ENCODE assay signal across 29 mouse cellular contexts in genomic region chr3:85197148-85197547, GRCm38 (mm10).
DNase-seq lines count a peak whose midpoint lies in the region; ATAC-seq and TF ChIP-seq lines count a peak whose summit lies in the region.
"Had no signal": no experiment of that assay in that cellular context is flagged by ENCODE, and none has a peak within 500 bp of the region (broad histone marks: within the 10 kb centered on the region; RNA-seq: fewer than 3 reads in every experiment).

No protein-coding gene starts in this region.

- H3K9me3 ChIP-seq in megakaryocyte, embryonic 14.5 days: peaks cover 12% of the 10 kb centered on the region
- no peaks in the 10 kb centered on the region for H3K9me3 ChIP-seq in intestine, embryonic 16.5 days (ENCODE audit: control insufficient read depth, low read length)
- no peaks in the 10 kb centered on the region for H3K9me3 ChIP-seq in stomach, postnatal 0 days (ENCODE audit: control insufficient read depth, low read length)
- H3K9me3 ChIP-seq: embryonic facial prominence, embryonic 10.5 days; embryonic facial prominence, embryonic 13.5 days; forebrain, embryonic 12.5 days; forebrain, embryonic 15.5 days; G1E; heart, embryonic 12.5 days; heart, embryonic 15.5 days had no signal

- no peak overlapping the region for H3K4me2 ChIP-seq in intestine, embryonic 16.5 days (ENCODE audit: low read depth, low read length)
- H3K4me2 ChIP-seq in stomach, postnatal 0 days (replicated peaks; ENCODE audit: low read depth): no peak overlapping the region
- H3K4me2 ChIP-seq: embryonic facial prominence, embryonic 13.5 days; forebrain, embryonic 12.5 days; forebrain, embryonic 15.5 days; heart, embryonic 12.5 days; heart, embryonic 15.5 days; hindbrain, embryonic 14.5 days had no signal

- 72% methylated on average over 6 of the region's 6 CpGs for WGBS in intestine, embryonic 16.5 days
- WGBS in stomach, postnatal 0 days: 71% methylated on average over 6 of the region's 6 CpGs

- ATAC-seq in megakaryocyte, adult 5-6 weeks (ENCODE audit: poor library complexity, severe bottlenecking): no peak
- peak; percentile 65 for ATAC-seq in intestine, embryonic 16.5 days
- ATAC-seq in stomach, postnatal 0 days (ENCODE audit: low FRiP score, low TSS enrichment): peak; percentile 81
- ATAC-seq: forebrain, embryonic 15.5 days; hindbrain, postnatal 0 days; Patski had no signal

- no peak overlapping the region for H3K27ac ChIP-seq in intestine, embryonic 16.5 days (ENCODE audit: low read length)
- 0 out of 2 replicates have a peak overlapping the region, but pooled peaks have one; percentile 30 for H3K27ac ChIP-seq in stomach, postnatal 0 days (replicated peaks)
- H3K27ac ChIP-seq: embryonic facial prominence, embryonic 10.5 days; embryonic facial prominence, embryonic 13.5 days; forebrain, embryonic 12.5 days; forebrain, embryonic 15.5 days; heart, embryonic 15.5 days; hindbrain, embryonic 14.5 days; hindbrain, postnatal 0 days had no signal

- peak; percentile 33 to 34 for DNase-seq in adrenal gland, postnatal 36 days
- DNase-seq in adrenal gland, postnatal 25 days: no peak
- DNase-seq in stomach, postnatal 0 days (ENCODE audit: low spot score): peak; percentile 70
- no peak for DNase-seq in heart, postnatal 4 days
- DNase-seq: adrenal gland, adult 8-10 months; B cell, adult 2 months; cerebellum, adult 11-12 months; cerebellum, adult 8-10 months; cerebellum, postnatal 10 days; cerebellum, postnatal 36 days; embryo, embryonic 11 days; gastrocnemius, postnatal 25 days; heart, adult 18-20 months; heart, postnatal 36 days had no signal

- H3K4me3 ChIP-seq in megakaryocyte, embryonic 14.5 days (replicated peaks): peak overlapping the region; percentile 85
- no peak overlapping the region for H3K4me3 ChIP-seq in intestine, embryonic 16.5 days (ENCODE audit: low read length)
- H3K4me3 ChIP-seq in stomach, postnatal 0 days (ENCODE audit: low read depth, low read length): no peak overlapping the region
- H3K4me3 ChIP-seq: embryonic facial prominence, embryonic 10.5 days; embryonic facial prominence, embryonic 13.5 days; erythroblast, embryonic 14.5 days; forebrain, embryonic 12.5 days; forebrain, embryonic 15.5 days; heart, embryonic 12.5 days; heart, embryonic 15.5 days had no signal

- TF ChIP-seq EP300 in stomach, postnatal 0 days (optimal IDR thresholded peaks at IDR 0.05): no peak

- H3K9ac ChIP-seq in intestine, embryonic 16.5 days (ENCODE audit: low read depth, low read length): no peak overlapping the region
- H3K9ac ChIP-seq in stomach, postnatal 0 days (ENCODE audit: low read length): no peak overlapping the region
- H3K9ac ChIP-seq: embryonic facial prominence, embryonic 13.5 days; forebrain, embryonic 12.5 days; forebrain, embryonic 15.5 days; heart, embryonic 12.5 days; heart, embryonic 15.5 days; hindbrain, embryonic 14.5 days had no signal

- TF ChIP-seq CTCF in stomach, postnatal 0 days (IDR thresholded peaks at IDR 0.05; ENCODE audit: low read depth): no peak

- peaks cover 36% of the 10 kb centered on the region for H3K36me3 ChIP-seq in megakaryocyte, embryonic 14.5 days (replicated peaks; ENCODE audit: low read length)
- no peaks in the 10 kb centered on the region for H3K36me3 ChIP-seq in intestine, embryonic 16.5 days (ENCODE audit: control insufficient read depth, insufficient read depth, low read length)
- no peaks in the 10 kb centered on the region for H3K36me3 ChIP-seq in stomach, postnatal 0 days (ENCODE audit: control insufficient read depth, insufficient read depth, low read length)
- H3K36me3 ChIP-seq: embryonic facial prominence, embryonic 10.5 days; embryonic facial prominence, embryonic 13.5 days; forebrain, embryonic 12.5 days; forebrain, embryonic 15.5 days; heart, embryonic 12.5 days; heart, embryonic 15.5 days had no signal

- H3K4me1 ChIP-seq in megakaryocyte, embryonic 14.5 days: peaks cover 53% of the 10 kb centered on the region
- H3K4me1 ChIP-seq in intestine, embryonic 16.5 days (ENCODE audit: control insufficient read depth, insufficient read depth, low read length): no peaks in the 10 kb centered on the region
- H3K4me1 ChIP-seq in stomach, postnatal 0 days (replicated peaks; ENCODE audit: control insufficient read depth, insufficient read depth): no peaks in the 10 kb centered on the region
- H3K4me1 ChIP-seq: embryonic facial prominence, embryonic 13.5 days; forebrain, embryonic 12.5 days; heart, embryonic 15.5 days had no signal

- H3K27me3 ChIP-seq in megakaryocyte, embryonic 14.5 days (replicated peaks): no peaks in the 10 kb centered on the region
- no peaks in the 10 kb centered on the region for H3K27me3 ChIP-seq in intestine, embryonic 16.5 days (replicated peaks; ENCODE audit: control insufficient read depth, insufficient read depth, low read length)
- no peaks in the 10 kb centered on the region for H3K27me3 ChIP-seq in stomach, postnatal 0 days (ENCODE audit: control insufficient read depth, insufficient read depth, low read length)
- H3K27me3 ChIP-seq: CH12.LX; embryonic facial prominence, embryonic 13.5 days; forebrain, embryonic 12.5 days; forebrain, embryonic 15.5 days; heart, embryonic 12.5 days; heart, embryonic 15.5 days; Patski had no signal

Comparison
In these comparisons a context has a peak if more than half of its experiments do, and no peak if none do; other contexts are left out.
1. DNase-seq: peak in adrenal gland, postnatal 36 days (2 of 2) and stomach, postnatal 0 days (single experiment); none in adrenal gland, postnatal 25 days (single experiment) and heart, postnatal 4 days (single experiment).